Mouse (Mus musculus): ENCODE data around the gene Cep63. TPM values are rescaled to one million over a fixed set of nuclear protein-coding genes. Genes with fewer than 3 reads are reported as not detected.
A peak's percentile ranks its signal among the peaks of the same experiment; 100 is the strongest.

Cep63 gene
- polyA plus RNA-seq, 1 experiment from 2014 or later: 50.3 TPM

DNA sequence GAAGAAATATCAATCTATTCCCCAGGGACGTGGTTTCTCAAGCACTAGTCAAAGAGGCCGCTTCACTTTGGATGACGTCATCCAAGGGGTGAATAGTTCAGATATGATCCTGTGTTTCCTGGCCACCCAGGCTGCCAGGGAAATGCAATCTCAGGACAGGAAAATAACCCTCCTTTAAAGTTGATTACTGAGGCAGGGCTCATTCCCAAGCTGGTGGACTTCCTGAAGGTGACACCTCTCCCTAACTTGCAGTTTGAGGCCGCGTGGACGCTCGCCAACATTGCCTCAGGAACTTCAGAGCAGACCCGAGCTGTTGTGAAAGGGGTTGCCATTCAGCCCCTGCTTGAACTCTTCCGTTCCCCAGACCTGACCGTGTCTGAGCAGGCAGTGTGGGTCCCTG lies 74.6 kb downstream of the Cep63 start:
- Histone ChIP-seq H3K27ac (ENCODE audit: low read length) (no peak overlapping the region), H3K4me3 (replicated peaks; ENCODE audit: low read length) (no peak overlapping the region), H3K27me3 (replicated peaks; ENCODE audit: control insufficient read depth, insufficient read depth, low read length) (peaks cover 4% of the 10 kb centered on the region), H3K9me3 (ENCODE audit: control insufficient read depth, low read length) (no peaks in the 10 kb centered on the region), H3K36me3 (ENCODE audit: control insufficient read depth, insufficient read depth) (no peaks in the 10 kb centered on the region), H3K9ac (replicated peaks; ENCODE audit: low read depth, low read length) (no peak overlapping the region), H3K4me2 (ENCODE audit: low read length) (no peak overlapping the region), H3K4me1 (replicated peaks; ENCODE audit: control insufficient read depth, insufficient read depth, low read length) (peaks cover 9% of the 10 kb centered on the region)
- no peak for ATAC-seq
- WGBS: 81% methylated on average over 10 of the region's 10 CpGs

DNA sequence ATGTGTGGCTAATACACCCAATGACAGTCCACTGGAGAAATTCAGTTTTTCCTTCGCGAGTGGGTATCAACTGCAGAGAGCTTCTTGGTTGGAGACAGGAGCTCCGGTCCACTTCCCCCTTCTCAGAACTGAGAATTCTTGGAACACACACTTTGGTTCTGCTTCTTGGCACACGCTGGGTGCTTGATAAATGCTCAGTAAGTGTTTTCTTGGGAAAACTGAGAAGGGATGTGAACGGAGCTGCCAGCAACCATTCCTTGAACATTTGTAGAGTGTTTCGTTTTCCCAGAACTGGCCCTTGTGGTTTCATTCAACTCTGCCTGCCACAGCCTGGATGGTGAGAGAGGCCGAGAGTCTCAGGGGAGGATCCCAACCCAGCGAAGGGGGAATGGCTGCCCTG lies 77.1 kb downstream of the Cep63 start:
- Histone ChIP-seq H3K36me3 (ENCODE audit: control insufficient read depth, insufficient read depth) (no peaks in the 10 kb centered on the region), H3K9me3 (ENCODE audit: control insufficient read depth, low read length) (no peaks in the 10 kb centered on the region), H3K4me1 (replicated peaks; ENCODE audit: control insufficient read depth, insufficient read depth, low read length) (peaks cover 32% of the 10 kb centered on the region), H3K4me2 (ENCODE audit: low read length) (no peak overlapping the region), H3K9ac (replicated peaks; ENCODE audit: low read depth, low read length) (no peak overlapping the region), H3K4me3 (replicated peaks; ENCODE audit: low read length) (no peak overlapping the region), H3K27ac (ENCODE audit: low read length) (no peak overlapping the region), H3K27me3 (replicated peaks; ENCODE audit: control insufficient read depth, insufficient read depth, low read length) (peaks cover 4% of the 10 kb centered on the region)
- no peak for ATAC-seq
- 81% methylated on average over 8 of the region's 8 CpGs for WGBS

DNA sequence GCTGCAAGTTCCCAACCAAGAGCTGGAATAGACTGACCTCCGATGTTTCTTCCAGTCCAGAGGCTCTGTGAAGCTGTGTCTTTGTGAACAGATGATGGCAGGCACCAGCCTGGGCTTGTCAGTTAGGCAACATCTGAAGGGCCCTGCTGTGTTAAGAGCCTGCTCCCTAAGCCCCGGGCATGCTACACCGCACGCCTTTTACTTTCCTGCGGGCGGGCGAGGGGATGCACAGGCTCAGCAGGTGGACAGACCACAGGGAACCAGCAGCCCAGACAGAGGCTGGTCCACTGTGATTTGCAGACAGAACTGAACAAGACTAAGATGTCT lies 79.3 kb downstream of the Cep63 start:
- H3K4me1 ChIP-seq (replicated peaks; ENCODE audit: control insufficient read depth, insufficient read depth, low read length): peaks cover 44% of the 10 kb centered on the region
- H3K27ac ChIP-seq (ENCODE audit: low read length): no peak overlapping the region
- no peak overlapping the region for H3K4me3 ChIP-seq (replicated peaks; ENCODE audit: low read length)
- peaks cover 4% of the 10 kb centered on the region for H3K27me3 ChIP-seq (replicated peaks; ENCODE audit: control insufficient read depth, insufficient read depth, low read length)
- no peaks in the 10 kb centered on the region for H3K36me3 ChIP-seq (ENCODE audit: control insufficient read depth, insufficient read depth)
- ATAC-seq: no peak
- 0 out of 2 replicates have a peak overlapping the region, but pooled peaks have one; percentile 20 for H3K9ac ChIP-seq (replicated peaks; ENCODE audit: low read depth, low read length)
- no peaks in the 10 kb centered on the region for H3K9me3 ChIP-seq (ENCODE audit: control insufficient read depth, low read length)
- 0 out of 2 replicates have a peak overlapping the region, but pooled peaks have one; percentile 18 for H3K4me2 ChIP-seq (ENCODE audit: low read length)
- 22% methylated on average over 7 of the region's 7 CpGs for WGBS

DNA sequence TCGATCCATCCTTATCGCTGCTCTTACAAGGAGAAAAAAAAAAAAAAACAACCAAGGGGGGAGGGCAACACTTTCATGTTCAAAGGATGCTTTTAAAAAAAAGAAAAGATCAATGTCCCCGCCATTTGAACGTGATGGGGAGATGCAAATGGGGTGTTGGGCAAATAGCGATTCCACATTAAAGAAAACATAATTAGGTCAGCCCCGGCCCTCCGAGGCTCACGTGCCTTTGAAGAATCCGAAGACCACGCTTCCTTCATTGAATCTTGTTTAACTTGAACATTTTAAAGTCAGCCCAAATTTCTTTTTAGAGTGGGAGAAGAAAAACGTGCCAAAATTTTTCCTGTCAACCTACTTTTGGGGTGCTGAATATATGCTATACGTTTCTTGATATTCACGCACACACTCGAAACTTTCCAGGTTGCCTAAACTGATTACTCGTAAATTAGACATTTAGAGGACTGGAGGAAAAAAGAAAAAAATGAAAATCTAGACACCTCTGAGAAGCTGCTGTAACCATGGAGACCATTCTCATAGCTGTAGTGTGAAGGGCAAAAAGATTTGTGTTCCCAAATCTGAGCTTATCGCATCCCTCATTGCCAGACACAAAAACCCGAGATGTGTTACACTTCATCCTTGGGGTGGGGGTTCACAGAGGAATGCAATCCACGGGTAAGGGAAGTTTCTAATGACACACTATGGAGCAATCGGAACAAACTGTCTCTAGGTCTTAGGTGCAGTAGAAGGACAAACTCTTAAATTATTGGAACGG lies 79.9 kb downstream of the Cep63 start:
- H3K27me3 ChIP-seq (replicated peaks; ENCODE audit: control insufficient read depth, insufficient read depth, low read length): peaks cover 4% of the 10 kb centered on the region
- ATAC-seq: no peak
- no peaks in the 10 kb centered on the region for H3K36me3 ChIP-seq (ENCODE audit: control insufficient read depth, insufficient read depth)
- H3K4me3 ChIP-seq (replicated peaks; ENCODE audit: low read length): no peak overlapping the region; the same call in 1 of the 2 replicates
- peak overlapping the region; percentile 93 for H3K4me2 ChIP-seq (ENCODE audit: low read length)
- peaks cover 44% of the 10 kb centered on the region for H3K4me1 ChIP-seq (replicated peaks; ENCODE audit: control insufficient read depth, insufficient read depth, low read length)
- no peaks in the 10 kb centered on the region for H3K9me3 ChIP-seq (ENCODE audit: control insufficient read depth, low read length)
- 17% methylated on average over 20 of the region's 20 CpGs for WGBS
- H3K27ac ChIP-seq (ENCODE audit: low read length): peak overlapping the region; percentile 63
- no peak overlapping the region for H3K9ac ChIP-seq (replicated peaks; ENCODE audit: low read depth, low read length)

DNA sequence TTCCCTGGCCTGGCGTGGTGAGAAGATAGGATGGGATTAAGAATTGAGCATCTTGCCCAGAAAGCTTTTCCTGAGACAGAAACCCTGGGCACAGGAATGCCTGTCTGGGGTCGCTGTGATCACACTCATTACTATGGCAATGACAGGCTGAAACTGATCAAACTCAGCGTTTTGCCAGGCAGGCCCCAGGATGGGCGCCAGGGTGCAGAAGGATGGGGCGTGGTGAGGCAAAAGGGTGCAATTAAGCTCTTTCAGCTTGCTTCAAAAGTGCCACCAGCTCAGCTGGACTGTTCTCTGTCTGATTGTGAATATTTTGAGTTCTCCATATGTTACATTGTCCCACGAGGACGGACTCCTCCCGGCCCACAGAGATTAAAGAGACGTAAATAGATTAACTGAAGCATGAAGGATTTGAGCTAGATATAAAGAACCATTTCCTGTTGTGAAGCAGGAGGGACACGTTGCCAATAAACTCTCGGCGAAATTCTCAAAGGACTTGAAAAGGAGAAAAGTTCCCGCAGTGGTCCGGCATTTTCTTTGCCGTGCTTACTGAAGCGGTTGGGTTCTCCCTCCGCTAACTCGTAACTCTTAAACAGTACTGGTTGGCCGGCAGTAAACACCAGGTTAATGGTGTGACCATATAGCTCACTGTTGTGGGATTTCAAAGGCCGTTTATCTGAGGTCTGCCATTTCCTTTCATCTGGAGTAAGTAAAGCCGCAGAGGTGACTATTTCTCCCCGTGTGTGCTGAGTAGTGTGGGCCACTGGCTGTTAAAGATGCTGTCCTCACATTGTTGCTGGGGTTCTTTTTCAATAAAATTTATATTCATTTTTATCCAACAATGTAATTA lies 80.7 kb downstream of the Cep63 start:
- peak; percentile 62 for ATAC-seq
- WGBS: 4% methylated on average over 22 of the region's 22 CpGs
- peak overlapping the region; percentile 99 for H3K27ac ChIP-seq (ENCODE audit: low read length)
- H3K4me1 ChIP-seq (replicated peaks; ENCODE audit: control insufficient read depth, insufficient read depth, low read length): peaks cover 44% of the 10 kb centered on the region
- peak overlapping the region; percentile 53 for H3K9ac ChIP-seq (replicated peaks; ENCODE audit: low read depth, low read length)
- H3K4me3 ChIP-seq (replicated peaks; ENCODE audit: low read length): peak overlapping the region; percentile 29
- H3K36me3 ChIP-seq (ENCODE audit: control insufficient read depth, insufficient read depth): no peaks in the 10 kb centered on the region
- H3K27me3 ChIP-seq (replicated peaks; ENCODE audit: control insufficient read depth, insufficient read depth, low read length): peaks cover 4% of the 10 kb centered on the region
- no peaks in the 10 kb centered on the region for H3K9me3 ChIP-seq (ENCODE audit: control insufficient read depth, low read length)
- peak overlapping the region; percentile 93 for H3K4me2 ChIP-seq (ENCODE audit: low read length)

DNA sequence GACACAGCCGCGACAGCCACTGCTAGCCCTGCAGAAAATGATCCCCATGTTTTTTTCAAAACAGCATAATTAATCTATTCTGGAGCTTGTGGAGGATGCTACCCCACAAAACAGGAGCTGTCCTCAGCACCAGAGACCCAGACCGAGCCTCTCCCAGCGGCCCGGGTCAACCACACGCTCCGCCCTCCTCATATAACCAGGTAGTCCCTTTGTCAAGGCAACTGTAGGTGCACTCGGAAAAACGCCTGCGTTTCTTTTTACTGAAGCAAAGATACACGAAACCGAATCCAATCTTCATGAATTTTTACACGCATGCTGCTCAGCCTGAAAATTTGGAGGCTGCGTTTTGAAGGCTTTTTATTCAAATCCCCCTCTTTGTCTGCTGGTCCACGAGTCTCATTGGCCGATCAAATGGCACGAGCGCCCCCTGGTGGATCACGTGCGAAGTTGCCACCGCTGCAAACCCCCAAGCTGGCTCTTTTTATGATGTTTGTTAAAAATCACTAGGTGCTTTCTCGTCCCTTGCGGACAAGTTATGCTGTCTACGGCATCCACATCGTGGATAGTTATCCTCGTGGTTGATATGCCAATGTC lies 81.5 kb downstream of the Cep63 start:
- Histone ChIP-seq H3K36me3 (ENCODE audit: control insufficient read depth, insufficient read depth) (no peaks in the 10 kb centered on the region), H3K9me3 (ENCODE audit: control insufficient read depth, low read length) (no peaks in the 10 kb centered on the region), H3K4me1 (replicated peaks; ENCODE audit: control insufficient read depth, insufficient read depth, low read length) (peaks cover 44% of the 10 kb centered on the region), H3K4me3 (replicated peaks; ENCODE audit: low read length) (peak overlapping the region; percentile 46), H3K27ac (ENCODE audit: low read length) (peak overlapping the region; percentile 99), H3K4me2 (ENCODE audit: low read length) (peak overlapping the region; percentile 93), H3K27me3 (replicated peaks; ENCODE audit: control insufficient read depth, insufficient read depth, low read length) (peaks cover 4% of the 10 kb centered on the region), H3K9ac (replicated peaks; ENCODE audit: low read depth, low read length) (peak overlapping the region; percentile 76)
- 0% methylated on average over 26 of the region's 26 CpGs for WGBS
- peak; percentile 73 for ATAC-seq

DNA sequence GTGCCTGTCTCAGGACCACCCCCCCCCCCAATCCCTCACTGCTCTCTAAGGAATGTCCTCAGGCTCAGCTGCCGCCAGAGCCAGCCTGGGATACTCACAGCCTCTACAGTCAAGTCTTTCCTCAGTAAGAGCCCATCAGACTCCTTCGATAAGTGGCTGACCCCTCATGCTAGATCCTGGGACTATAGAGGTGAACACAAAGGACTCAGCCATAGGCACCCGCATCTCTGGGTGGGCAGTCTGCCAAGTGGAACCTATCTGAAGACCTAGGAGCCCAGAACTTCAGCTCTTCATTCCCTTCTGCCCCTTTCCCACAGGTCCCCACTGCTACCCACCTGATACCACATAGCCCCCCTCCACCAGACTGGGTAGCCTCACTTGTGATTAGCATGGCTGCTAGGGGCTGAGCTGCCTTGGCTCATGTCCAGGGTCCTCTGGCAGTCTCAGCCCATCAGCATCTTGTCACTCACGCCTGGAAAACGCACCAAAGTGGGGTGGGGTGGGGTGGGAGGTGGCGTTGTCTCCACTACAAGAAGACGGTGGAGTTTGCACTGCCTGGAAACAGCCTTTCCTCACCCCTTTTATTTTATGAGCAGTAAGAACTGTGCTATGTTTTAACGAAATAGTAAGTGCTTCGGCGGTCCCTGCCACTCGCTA lies 82.1 kb downstream of the Cep63 start:
- H3K36me3 ChIP-seq (ENCODE audit: control insufficient read depth, insufficient read depth): no peaks in the 10 kb centered on the region
- peak; percentile 78 for ATAC-seq
- H3K4me2 ChIP-seq (ENCODE audit: low read length): peak overlapping the region; percentile 93
- H3K9me3 ChIP-seq (ENCODE audit: control insufficient read depth, low read length): no peaks in the 10 kb centered on the region
- H3K27me3 ChIP-seq (replicated peaks; ENCODE audit: control insufficient read depth, insufficient read depth, low read length): peaks cover 4% of the 10 kb centered on the region; the same call in 1 of the 2 replicates
- WGBS: 3% methylated on average over 11 of the region's 11 CpGs
- H3K9ac ChIP-seq (replicated peaks; ENCODE audit: low read depth, low read length): peak overlapping the region; percentile 76
- H3K4me1 ChIP-seq (replicated peaks; ENCODE audit: control insufficient read depth, insufficient read depth, low read length): peaks cover 42% of the 10 kb centered on the region
- H3K27ac ChIP-seq (ENCODE audit: low read length): peak overlapping the region; percentile 99
- H3K4me3 ChIP-seq (replicated peaks; ENCODE audit: low read length): peak overlapping the region; percentile 46

DNA sequence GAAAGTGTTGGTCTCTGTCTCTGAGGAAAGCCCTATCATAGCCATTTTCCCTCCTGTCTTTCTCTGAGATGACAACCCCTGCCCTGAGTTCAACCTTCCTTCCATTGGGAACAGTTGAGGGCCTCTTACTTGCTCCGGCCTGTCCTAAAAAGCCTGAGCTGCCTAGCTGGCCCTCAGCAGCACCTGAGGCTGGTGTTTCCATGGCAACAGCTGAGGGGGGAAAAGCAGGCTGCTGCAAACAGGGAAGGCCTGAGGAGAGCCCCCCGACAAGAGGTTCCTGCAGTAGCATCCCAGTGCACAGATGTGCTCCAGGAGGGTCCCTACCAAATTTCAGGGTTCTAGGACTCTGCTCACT lies 82.6 kb downstream of the Cep63 start:
- Histone ChIP-seq H3K4me3 (replicated peaks; ENCODE audit: low read length) (no peak overlapping the region), H3K27ac (ENCODE audit: low read length) (peak overlapping the region; percentile 99), H3K9me3 (ENCODE audit: control insufficient read depth, low read length) (no peaks in the 10 kb centered on the region), H3K27me3 (replicated peaks; ENCODE audit: control insufficient read depth, insufficient read depth, low read length) (peaks cover 4% of the 10 kb centered on the region; the same call in 1 of the 2 replicates), H3K4me2 (ENCODE audit: low read length) (no peak overlapping the region; the same call in 1 of the 2 replicates), H3K4me1 (replicated peaks; ENCODE audit: control insufficient read depth, insufficient read depth, low read length) (peaks cover 42% of the 10 kb centered on the region), H3K9ac (replicated peaks; ENCODE audit: low read depth, low read length) (peak overlapping the region; percentile 76), H3K36me3 (ENCODE audit: control insufficient read depth, insufficient read depth) (no peaks in the 10 kb centered on the region)
- peak; percentile 0; the same call in 1 of the 2 replicates for ATAC-seq
- WGBS: 22% methylated on average over 2 of the region's 2 CpGs

DNA sequence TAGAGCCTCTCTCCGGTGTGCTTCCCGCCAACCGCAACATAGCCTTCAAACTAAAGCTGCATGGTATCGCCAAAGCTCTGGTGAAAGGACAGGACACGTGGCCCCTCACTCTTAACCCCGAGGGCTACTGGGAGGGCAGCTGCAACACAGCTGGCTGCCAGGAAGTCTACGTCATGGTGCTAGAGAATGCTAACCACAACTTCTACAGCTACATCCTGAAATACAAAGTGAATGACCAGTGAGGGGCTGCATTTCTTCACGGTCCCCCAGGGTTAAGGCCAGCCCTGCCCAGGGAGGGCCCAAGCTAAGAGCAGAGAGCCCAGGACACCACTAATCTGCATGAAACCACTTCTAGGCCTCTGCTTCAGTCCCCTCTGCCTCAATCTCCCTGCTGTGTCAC lies 83.8 kb downstream of the Cep63 start:
- ATAC-seq: no peak
- Histone ChIP-seq H3K4me3 (replicated peaks; ENCODE audit: low read length) (no peak overlapping the region), H3K27me3 (replicated peaks; ENCODE audit: control insufficient read depth, insufficient read depth, low read length) (no peaks in the 10 kb centered on the region; the same call in 1 of the 2 replicates), H3K36me3 (ENCODE audit: control insufficient read depth, insufficient read depth) (no peaks in the 10 kb centered on the region), H3K4me1 (replicated peaks; ENCODE audit: control insufficient read depth, insufficient read depth, low read length) (peaks cover 42% of the 10 kb centered on the region), H3K27ac (ENCODE audit: low read length) (no peak overlapping the region), H3K4me2 (ENCODE audit: low read length) (no peak overlapping the region), H3K9me3 (ENCODE audit: control insufficient read depth, low read length) (no peaks in the 10 kb centered on the region), H3K9ac (replicated peaks; ENCODE audit: low read depth, low read length) (no peak overlapping the region)
- 83% methylated on average over 8 of the region's 8 CpGs for WGBS
